Mouse (Mus musculus) myocyte (in vitro differentiated cells): ENCODE data around the gene Kdm1a.

Experiments used
- E2F4 ChIP-seq: IDR thresholded peaks from one replicate; pipeline ENCODE4 v1.6.1; 2011; ENCODE audit warnings: mild to moderate bottlenecking, control low read depth, moderate library complexity; ENCODE audit not compliant: insufficient read depth
- MAX ChIP-seq: IDR thresholded peaks from one replicate; pipeline ENCODE4 v1.6.1; 2011; ENCODE audit warnings: low read depth, mild to moderate bottlenecking, control low read depth
- MYOD1 ChIP-seq, 3 experiments: IDR thresholded peaks; one replicate each; pipeline ENCODE4 v1.6.1; 2011; ENCODE audit warnings: control low read depth in 2 of 3, low read depth in 2 of 3, mild to moderate bottlenecking in 2 of 3, moderate library complexity in 1 of 3; ENCODE audit not compliant: insufficient read length in 2 of 3, control insufficient read depth in 1 of 3
- MYOG ChIP-seq, 3 experiments: IDR thresholded peaks; one replicate each; pipeline ENCODE4 v1.6.1; 2011; ENCODE audit warnings: control low read depth in 2 of 3, low read depth in 2 of 3, mild to moderate bottlenecking in 2 of 3; ENCODE audit not compliant: insufficient read length in 2 of 3, control insufficient read depth in 1 of 3, insufficient read depth in 1 of 3
- POLR2A ChIP-seq: IDR thresholded peaks from one replicate; pipeline ENCODE4 v1.6.1; 2011; ENCODE audit warnings: low read depth, mild to moderate bottlenecking, control low read depth, moderate library complexity; ENCODE audit not compliant: insufficient read length
- POLR2AphosphoS2 ChIP-seq: IDR thresholded peaks from one replicate; pipeline ENCODE4 v1.6.1; 2011; ENCODE audit warnings: low read depth, control low read depth; ENCODE audit not compliant: insufficient read length
- SRF ChIP-seq: IDR thresholded peaks from one replicate; pipeline ENCODE4 v1.6.1; 2011; ENCODE audit warnings: low read depth; ENCODE audit not compliant: control insufficient read depth, insufficient read length

DNA sequence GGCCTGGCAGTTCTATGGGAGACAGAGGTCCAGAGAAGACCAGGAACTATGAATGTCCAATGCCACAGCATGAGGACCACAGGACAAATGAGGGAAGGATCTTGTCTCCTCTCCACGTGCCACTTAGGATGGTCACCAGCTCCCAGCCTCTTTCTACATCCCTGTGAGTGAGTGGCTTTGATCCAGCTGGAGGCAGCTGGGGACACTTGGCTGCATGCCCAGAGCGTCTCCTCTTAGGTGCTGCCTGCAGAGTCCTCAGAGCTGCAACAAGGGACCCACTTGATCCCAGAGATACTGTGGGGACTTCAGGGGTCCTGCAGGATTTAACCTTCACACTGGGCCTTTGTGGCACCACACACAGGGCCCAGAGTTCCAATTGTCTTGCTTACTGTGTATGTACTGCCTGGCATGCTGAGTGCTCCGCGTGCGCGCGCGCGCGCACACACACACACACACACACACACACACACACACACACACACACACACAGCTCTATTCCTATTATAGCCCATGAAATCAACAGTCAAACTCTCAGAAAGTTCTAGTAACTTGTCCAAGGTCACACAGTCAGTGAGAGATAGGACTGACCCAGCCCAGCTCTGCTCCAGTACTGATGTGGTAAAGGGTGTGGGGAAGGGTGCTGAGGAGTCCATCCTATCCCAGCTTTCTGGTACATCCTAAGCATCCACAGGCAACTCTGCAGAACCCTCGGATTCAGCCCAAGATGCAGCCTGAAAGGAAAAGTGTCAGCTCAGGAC is 28.9 kb upstream of the Kdm1a start:
- TF ChIP-seq POLR2AphosphoS2 (no peak), MYOG (IDR thresholded peaks at IDR 0.05; ENCODE audit: control insufficient read depth in 1 of 3, insufficient read depth in 1 of 3, insufficient read length in 2 of 3, low read depth in 2 of 3) (no peak), POLR2A (no peak), MYOD1 (IDR thresholded peaks at IDR 0.05; ENCODE audit: control insufficient read depth in 1 of 3, insufficient read length in 2 of 3, low read depth in 2 of 3) (no peak), E2F4 (no peak), MAX (no peak), SRF (no peak)
